Mouse (Mus musculus) left cerebral cortex, adult 2 months (tissue): Measurements from ENCODE around the gene Ryk. TPM values are rescaled to one million over a fixed set of nuclear protein-coding genes. Genes with fewer than 3 reads are reported as not detected.
A peak's percentile ranks its signal among the peaks of the same experiment; 100 is the strongest.

ENCODE experiments used
- DNase-seq, 2 experiments: peaks; one replicate each; pipeline ENCODE4 v3.0.0; 2021 to 2022; ENCODE audit warnings: low spot score in 2 of 2, mixed read lengths in 1 of 2; ENCODE audit errors: extremely low spot score in 1 of 2
- H3K27ac ChIP-seq: fragments of 200-600 bp; 2 replicates; pipeline ENCODE4 v1.8.1; 2022
- H3K4me3 ChIP-seq: fragments of 200-600 bp; 2 replicates; pipeline ENCODE4 v1.8.1; 2022
- CTCF ChIP-seq: fragments of 200-600 bp; IDR thresholded peaks from 2 replicates; pipeline ENCODE4 v1.8.1; 2022; ENCODE audit warnings: antibody characterized with exemption, mild to moderate bottlenecking, moderate library complexity
- intact Hi-C: fragments of 180-260 bp; cut with DNase I; formaldehyde crosslinking; loops from one replicate; pipeline ENCODE4 v1.15.1; 2025
- total RNA-seq, 2 experiments: library from RNA; stranded (reverse); gene quantifications; 2 replicates each; pipeline ENCODE4 v1.2.3; 2021

The Ryk gene
- total RNA-seq, 2 experiments from 2014 or later, result 35.4 to 42.5 TPM

GRCm38 (mm10) chr9:102914583-102914982, 79.9 kb downstream of the Ryk start:
- intact Hi-C loops, result loop anchor here (10.0 kb wide), 1 partner anchor 390 kb away; the partner anchor contains the start of genes 1300017J02Rik and Topbp1
- no peak overlapping the region for H3K27ac ChIP-seq
- no peak for TF ChIP-seq CTCF
- no peak for DNase-seq
- H3K4me3 ChIP-seq, result no peak overlapping the region

- no peak for TF ChIP-seq CTCF
- intact Hi-C loops, result loop anchor here (10.0 kb wide), 1 partner anchor 389 kb away; the partner anchor contains the start of genes 1300017J02Rik and Topbp1
- no peak for DNase-seq
- Histone ChIP-seq H3K27ac (no peak overlapping the region), H3K4me3 (no peak overlapping the region)
Measured at GRCm38 (mm10) chr9:102915292-102915854, 80.7 kb downstream of the Ryk start.

- no peak overlapping the region for H3K27ac ChIP-seq
- DNase-seq, result no peak
- no peak overlapping the region for H3K4me3 ChIP-seq
- intact Hi-C loops, result loop anchor here (10.0 kb wide), 1 partner anchor 389 kb away; the partner anchor contains the start of genes 1300017J02Rik and Topbp1
- TF ChIP-seq CTCF, result no peak
Measured at GRCm38 (mm10) chr9:102916076-102916475, 81.4 kb downstream of the Ryk start.

GRCm38 (mm10) chr9:102917532-102918129, 82.9 kb downstream of the Ryk start:
- Histone ChIP-seq H3K4me3 (no peak overlapping the region), H3K27ac (no peak overlapping the region)
- DNase-seq, result no peak
- intact Hi-C loops, result loop anchor here (10.0 kb wide), 1 partner anchor 387 kb away; the partner anchor contains the start of genes 1300017J02Rik and Topbp1
- TF ChIP-seq CTCF, result no peak; the same call in none of the 2 replicates

- no peak for DNase-seq
- Histone ChIP-seq H3K4me3 (no peak overlapping the region), H3K27ac (no peak overlapping the region)
- TF ChIP-seq CTCF, result no peak
- intact Hi-C loops, result loop anchor here (10.0 kb wide), 1 partner anchor 385 kb away; the partner anchor contains the start of genes 1300017J02Rik and Topbp1
Measured at GRCm38 (mm10) chr9:102919486-102919885, 84.8 kb downstream of the Ryk start.

GRCm38 (mm10) chr9:102921791-102922190, 87.1 kb downstream of the Ryk start:
- Histone ChIP-seq H3K4me3 (no peak overlapping the region), H3K27ac (no peak overlapping the region)
- no peak for TF ChIP-seq CTCF
- DNase-seq, result no peak
- intact Hi-C loops, result no loop called here

- intact Hi-C loops, result no loop called here
- DNase-seq, result no peak
- Histone ChIP-seq H3K27ac (peak overlapping the region; percentile 24), H3K4me3 (no peak overlapping the region)
- no peak for TF ChIP-seq CTCF
Measured at GRCm38 (mm10) chr9:102922866-102923434, 88.2 kb downstream of the Ryk start.

GRCm38 (mm10) chr9:102923836-102924235, 89.1 kb downstream of the Ryk start:
- DNase-seq, result no peak
- intact Hi-C loops, result no loop called here
- no peak overlapping the region for H3K4me3 ChIP-seq
- no peak for TF ChIP-seq CTCF
- H3K27ac ChIP-seq, result no peak overlapping the region

GRCm38 (mm10) chr9:102924627-102925316, 90.1 kb downstream of the Ryk start:
- no peak for DNase-seq
- no peak for TF ChIP-seq CTCF
- no peak overlapping the region for H3K27ac ChIP-seq

GRCm38 (mm10) chr9:102926137-102926536, 91.4 kb downstream of the Ryk start:
- H3K27ac ChIP-seq, result no peak overlapping the region
- intact Hi-C loops, result no loop called here
- no peak overlapping the region for H3K4me3 ChIP-seq
- no peak for TF ChIP-seq CTCF
- DNase-seq, result no peak

More at GRCm38 (mm10) chr9:102924627-102925316, 90.1 kb downstream of the Ryk start:
- intact Hi-C loops, result no loop called here
- no peak overlapping the region for H3K4me3 ChIP-seq

- intact Hi-C loops, result no loop called here
- no peak for DNase-seq
- no peak overlapping the region for H3K27ac ChIP-seq
- no peak for TF ChIP-seq CTCF
- H3K4me3 ChIP-seq, result no peak overlapping the region
Measured at GRCm38 (mm10) chr9:102929776-102930175, 95.1 kb downstream of the Ryk start.
